Mouse (Mus musculus) ES-E14 (cell line): ENCODE measurements at regions not wholly inside any gene's neighbourhood (a gene's known extent, or its start where the extent isn't known, plus 50 kb on each side); places are given as distances from the start of the nearest gene placed in this dataset.

Experiments used
- DNase-seq: peaks from one replicate; pipeline ENCODE4 v3.0.0-alpha.2; 2013; ENCODE audit warnings: low read depth, low spot score
- H3K27ac ChIP-seq: 2 replicates; pipeline ENCODE4 v1.5.1; 2012; ENCODE audit warnings: low read depth, mild to moderate bottlenecking, low read length, moderate library complexity, mixed read lengths; ENCODE audit not compliant: poor library complexity, insufficient read depth, severe bottlenecking
- H3K36me3 ChIP-seq: 2 replicates; pipeline ENCODE4 v1.6.1; 2012; ENCODE audit warnings: mild to moderate bottlenecking, low read length, moderate library complexity, mixed read lengths; ENCODE audit not compliant: control insufficient read depth, poor library complexity, insufficient read depth, severe bottlenecking
- H3K4me1 ChIP-seq, 2 experiments: fragments of 150-350 bp in 1 of 2; sonication (generic) in 1 of 2; 2 replicates each; pipeline ENCODE4 v1.6.1; 2012; ENCODE audit warnings: low read length in 2 of 2, mild to moderate bottlenecking in 1 of 2, mixed read lengths in 1 of 2; ENCODE audit not compliant: control insufficient read depth in 2 of 2, insufficient read depth in 2 of 2, poor library complexity in 1 of 2
- H3K4me3 ChIP-seq, 2 experiments: fragments of 150-350 bp in 1 of 2; sonication (generic) in 1 of 2; 2 replicates each; pipeline ENCODE4 v1.5.1; 2012; ENCODE audit warnings: low read length in 2 of 2, low read depth in 1 of 2, mild to moderate bottlenecking in 1 of 2, mixed read lengths in 1 of 2; ENCODE audit not compliant: insufficient read depth in 1 of 2, poor library complexity in 1 of 2, severe bottlenecking in 1 of 2
- H3K9ac ChIP-seq: 2 replicates; pipeline ENCODE4 v1.6.1; 2012; ENCODE audit warnings: low read depth, mild to moderate bottlenecking, low read length, mixed read lengths; ENCODE audit not compliant: poor library complexity, insufficient read depth, severe bottlenecking
- H3K9me3 ChIP-seq: fragments of 150-350 bp; sonication (generic); 2 replicates; pipeline ENCODE4 v1.6.1; 2012; ENCODE audit warnings: low read depth, mild to moderate bottlenecking, low read length; ENCODE audit not compliant: control insufficient read depth, insufficient read depth
- CHD2 ChIP-seq: IDR thresholded peaks from 2 replicates; pipeline ENCODE4 v1.6.1; 2014; ENCODE audit warnings: mild to moderate bottlenecking, low read depth, low read length, inconsistent platforms
- HCFC1 ChIP-seq: IDR thresholded peaks from 2 replicates; pipeline ENCODE4 v1.6.1; 2012; ENCODE audit warnings: low read length, inconsistent platforms, borderline replicate concordance; ENCODE audit not compliant: insufficient read depth
- MAFK ChIP-seq: IDR thresholded peaks from 2 replicates; pipeline ENCODE4 v1.6.1; 2014; ENCODE audit warnings: mild to moderate bottlenecking, low read depth, low read length, inconsistent platforms; ENCODE audit not compliant: insufficient read depth
- ZC3H11A ChIP-seq: IDR thresholded peaks from 2 replicates; pipeline ENCODE4 v1.6.1; 2012; ENCODE audit warnings: low read depth, mild to moderate bottlenecking, inconsistent platforms, low read length, borderline replicate concordance
- ZNF384 ChIP-seq: IDR thresholded peaks from 2 replicates; pipeline ENCODE4 v1.6.1; 2012; ENCODE audit warnings: low read depth, low read length, inconsistent platforms
- in situ Hi-C, 2 experiments: fragments of 600-800 bp; cut with MboI; formaldehyde crosslinking; loops; one replicate each; pipeline ENCODE4 v1.15.1; 2025; ENCODE audit warnings: low sequenced_read_pairs in 2 of 2, inconsistent platforms in 1 of 2; ENCODE audit not compliant: unreplicated experiment in 2 of 2

DNA sequence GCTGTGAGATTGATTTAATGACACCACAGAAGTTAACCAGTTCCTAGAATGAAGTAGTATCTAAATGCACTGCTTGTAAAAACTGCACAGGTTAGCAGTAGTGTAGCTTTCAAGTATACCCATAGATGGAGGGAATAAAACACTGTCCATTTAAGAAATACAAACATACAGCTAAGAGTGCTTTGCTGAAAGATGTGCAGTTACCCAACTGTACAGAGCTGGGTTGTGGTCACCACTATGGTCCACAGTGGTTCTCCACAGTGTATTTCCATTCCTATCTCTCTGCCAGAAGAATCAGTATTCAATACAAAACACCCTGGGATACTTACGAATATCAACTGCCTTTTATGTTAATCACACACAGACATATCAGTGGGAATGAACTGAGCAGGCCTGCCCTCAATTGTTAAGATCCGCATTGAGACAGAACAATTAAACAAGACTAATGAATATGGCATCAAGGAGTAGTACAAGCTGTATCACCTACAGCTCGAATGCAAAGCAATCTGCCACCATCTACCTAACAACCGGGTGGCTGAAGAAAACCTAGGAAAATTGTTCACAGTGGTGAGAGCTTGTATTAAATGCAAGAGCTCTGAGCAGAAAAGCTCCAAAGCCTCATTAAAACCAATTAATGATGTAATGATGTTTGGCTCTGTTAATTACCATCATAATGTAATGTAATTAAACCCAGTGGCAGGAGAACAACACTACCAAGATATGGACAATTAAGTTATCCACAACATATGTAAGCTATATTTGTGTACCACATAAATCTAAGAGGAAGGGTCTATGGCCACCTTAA lies 165.6 kb downstream of the Ptger3 start:
- no peaks in the 10 kb centered on the region for H3K9me3 ChIP-seq
- DNase-seq = no peak
- H3K27ac ChIP-seq = no peak overlapping the region
- H3K9ac ChIP-seq = no peak overlapping the region
- H3K36me3 ChIP-seq = no peaks in the 10 kb centered on the region
- in situ Hi-C loops = no loop called here
- no peaks in the 10 kb centered on the region for H3K4me1 ChIP-seq
- TF ChIP-seq CHD2 (no peak), MAFK (no peak), ZNF384 (no peak), HCFC1 (no peak), ZC3H11A (no peak)
- H3K4me3 ChIP-seq = no peak overlapping the region

DNA sequence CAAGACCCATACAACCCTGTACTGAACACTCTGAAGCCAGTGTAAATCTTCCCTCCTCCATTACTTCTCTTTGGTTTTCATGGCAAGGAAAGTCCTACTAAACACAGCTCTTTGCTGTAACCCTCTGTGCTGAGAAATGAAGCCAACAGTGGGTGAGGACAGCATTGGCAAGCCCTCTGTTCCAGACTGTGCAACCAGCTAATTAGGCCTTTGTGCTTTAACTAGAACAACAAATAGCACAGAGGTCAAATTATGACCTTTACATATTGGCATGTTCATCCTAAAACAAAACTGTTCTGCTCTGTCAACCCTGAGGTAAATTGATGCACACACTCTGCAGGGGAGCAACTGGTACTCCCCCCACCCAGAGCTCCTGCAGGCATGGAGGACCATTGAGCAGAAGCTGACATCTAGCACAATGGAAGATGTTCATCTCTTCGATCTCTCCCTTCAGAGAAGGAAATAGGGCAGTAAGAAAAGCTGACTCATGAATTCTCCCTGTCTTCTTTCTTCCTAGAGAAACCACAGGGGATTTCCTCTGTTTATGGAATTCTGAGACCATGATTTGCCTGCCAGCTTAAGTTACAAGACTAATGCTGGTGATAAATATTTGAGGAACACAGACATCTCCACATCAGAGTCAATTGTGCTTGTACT lies 163.1 kb downstream of the Ptger3 start:
- Histone ChIP-seq H3K4me3 (no peak overlapping the region), H3K36me3 (no peaks in the 10 kb centered on the region), H3K27ac (no peak overlapping the region), H3K4me1 (no peaks in the 10 kb centered on the region), H3K9me3 (no peaks in the 10 kb centered on the region), H3K9ac (no peak overlapping the region)
- TF ChIP-seq HCFC1 (no peak), MAFK (peak; percentile 64), CHD2 (no peak), ZC3H11A (no peak), ZNF384 (no peak)
- no peak for DNase-seq
- in situ Hi-C loops = no loop called here

- TF ChIP-seq HCFC1 = no peak
- TF ChIP-seq CHD2 = no peak
- no peak for TF ChIP-seq ZC3H11A
- TF ChIP-seq ZNF384 = no peak
- TF ChIP-seq MAFK = no peak
- H3K4me1 ChIP-seq = no peaks in the 10 kb centered on the region
- H3K4me3 ChIP-seq = no peak overlapping the region
- in situ Hi-C loops = no loop called here
- no peak overlapping the region for H3K9ac ChIP-seq
- H3K9me3 ChIP-seq = no peaks in the 10 kb centered on the region
- H3K27ac ChIP-seq = no peak overlapping the region
- no peak for DNase-seq
- no peaks in the 10 kb centered on the region for H3K36me3 ChIP-seq
Observed at GRCm38 (mm10) chr3:157724542-157724941, 157.8 kb downstream of the Ptger3 start.

DNA sequence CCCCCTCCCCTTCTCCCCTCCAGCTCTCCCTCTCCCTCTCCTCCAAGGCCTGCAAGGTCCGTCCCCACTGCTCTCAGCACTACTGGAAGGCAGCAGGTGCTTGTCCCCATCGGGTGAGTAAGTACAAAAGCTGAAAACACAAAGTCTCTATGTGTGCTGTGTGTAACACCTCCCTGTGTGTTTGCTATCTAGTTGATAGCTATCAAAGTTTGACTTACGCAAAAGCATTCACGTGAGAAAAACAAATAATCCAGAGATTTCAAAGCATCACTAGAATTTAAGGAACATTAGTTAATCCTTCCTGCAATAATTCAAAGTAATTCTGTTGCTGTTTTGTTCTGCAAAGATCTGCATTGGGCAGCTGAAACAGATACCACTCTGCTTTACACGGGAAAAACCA lies 156.5 kb downstream of the Ptger3 start:
- Histone ChIP-seq H3K27ac (no peak overlapping the region), H3K9me3 (no peaks in the 10 kb centered on the region), H3K4me3 (no peak overlapping the region), H3K4me1 (no peaks in the 10 kb centered on the region), H3K9ac (no peak overlapping the region), H3K36me3 (no peaks in the 10 kb centered on the region)
- in situ Hi-C loops = no loop called here
- TF ChIP-seq HCFC1 (no peak), CHD2 (no peak), MAFK (no peak), ZC3H11A (no peak), ZNF384 (no peak)
- no peak for DNase-seq
